ENCODE assay signal across 17 mouse cellular contexts in the genomic region with DNA sequence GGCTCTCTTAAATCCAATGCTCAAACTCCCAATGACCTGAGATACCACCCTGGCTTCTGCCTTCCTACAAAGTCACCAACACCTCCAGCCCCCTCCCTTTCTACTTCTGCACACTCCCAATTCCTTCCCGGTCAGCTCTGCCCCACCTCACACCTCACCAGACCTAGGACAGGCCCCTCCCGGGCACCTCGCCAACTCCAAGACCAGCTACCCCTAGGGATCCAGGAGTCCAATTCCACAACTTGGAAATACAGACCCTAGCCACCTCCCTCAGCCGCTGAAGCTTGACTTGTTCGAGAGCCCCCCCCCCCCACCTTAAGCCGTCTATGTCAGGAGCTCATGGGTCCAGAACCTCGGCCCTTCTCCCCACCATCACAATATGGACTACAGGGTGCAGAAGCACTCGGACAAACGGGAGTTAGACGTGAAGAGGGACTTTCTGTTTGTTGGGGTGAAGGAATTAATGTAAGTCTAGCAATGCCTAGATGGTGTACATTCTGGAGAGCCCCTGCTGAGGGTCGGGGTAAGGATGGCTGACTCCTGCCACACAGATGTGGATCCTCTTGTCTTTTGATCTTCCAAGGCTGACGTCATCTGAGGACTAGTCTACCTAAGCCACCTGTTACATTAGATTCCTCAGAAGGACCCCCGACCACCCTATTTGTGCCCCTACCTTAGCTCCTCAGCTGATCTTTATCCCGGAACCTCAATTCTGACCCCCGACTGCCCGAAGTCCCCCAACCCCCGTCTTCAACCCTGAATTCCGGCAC. TPM values are rescaled to one million over a fixed set of nuclear protein-coding genes. Genes with fewer than 3 reads are reported as not detected.
A peak's percentile ranks its signal among the peaks of the same experiment; 100 is the strongest.
DNase-seq lines count a peak whose midpoint lies in the region; ATAC-seq and TF ChIP-seq lines count a peak whose summit lies in the region.
"Had no signal": no experiment of that assay in that cellular context is flagged by ENCODE, and none has a peak within 500 bp of the region (broad histone marks: within the 10 kb centered on the region; RNA-seq: fewer than 3 reads in every experiment).

No protein-coding gene starts in this region.

- H3K9me3 ChIP-seq in embryonic facial prominence, embryonic 15.5 days (replicated peaks), result no peaks in the 10 kb centered on the region
- no peaks in the 10 kb centered on the region for H3K9me3 ChIP-seq in limb, embryonic 14.5 days (ENCODE audit: control insufficient read depth, low read length)
- H3K9me3 ChIP-seq in stomach, embryonic 14.5 days (ENCODE audit: control insufficient read depth, low read depth, low read length), result no peaks in the 10 kb centered on the region
- no peaks in the 10 kb centered on the region for H3K9me3 ChIP-seq in forebrain, embryonic 15.5 days
- H3K9me3 ChIP-seq: heart, embryonic 15.5 days; hindbrain, embryonic 12.5 days; midbrain, embryonic 15.5 days had no signal

- WGBS in embryonic facial prominence, embryonic 15.5 days, result 52% methylated on average over 18 of the region's 18 CpGs
- 51% methylated on average over 18 of the region's 18 CpGs for WGBS in limb, embryonic 14.5 days
- WGBS in stomach, embryonic 14.5 days, result 46% methylated on average over 18 of the region's 18 CpGs
- 66% methylated on average over 18 of the region's 18 CpGs for WGBS in forebrain, embryonic 15.5 days

- peak; percentile 46 for DNase-seq in kidney, postnatal 10 days
- no peak for DNase-seq in kidney, postnatal 36 days
- no peak for DNase-seq in limb, embryonic 14.5 days (ENCODE audit: low spot score)
- DNase-seq in layer of hippocampus, postnatal 14 days (ENCODE audit: low spot score in 2 of 2), result no peak

- peaks cover 41% of the 10 kb centered on the region for H3K27me3 ChIP-seq in embryonic facial prominence, embryonic 15.5 days
- H3K27me3 ChIP-seq in limb, embryonic 14.5 days (ENCODE audit: control insufficient read depth, insufficient read depth, low read length), result peaks cover 32% of the 10 kb centered on the region
- H3K27me3 ChIP-seq in stomach, embryonic 14.5 days (ENCODE audit: control insufficient read depth, insufficient read depth, low read length), result peaks cover 16% of the 10 kb centered on the region
- peaks cover 38% of the 10 kb centered on the region for H3K27me3 ChIP-seq in forebrain, embryonic 15.5 days

- H3K9ac ChIP-seq in embryonic facial prominence, embryonic 15.5 days, result no peak overlapping the region
- no peak overlapping the region for H3K9ac ChIP-seq in limb, embryonic 14.5 days (ENCODE audit: low read depth, low read length, severe bottlenecking)
- H3K9ac ChIP-seq in stomach, embryonic 14.5 days (replicated peaks; ENCODE audit: low read depth, low read length), result no peak overlapping the region; the same call in 1 of the 2 replicates
- H3K9ac ChIP-seq in forebrain, embryonic 15.5 days (replicated peaks), result no peak overlapping the region
- H3K9ac ChIP-seq: hindbrain, embryonic 12.5 days; midbrain, embryonic 15.5 days had no signal

- peaks cover 21% of the 10 kb centered on the region for H3K4me1 ChIP-seq in embryonic facial prominence, embryonic 15.5 days
- peaks cover 9% of the 10 kb centered on the region; the same call in 1 of the 2 replicates for H3K4me1 ChIP-seq in limb, embryonic 14.5 days (ENCODE audit: control insufficient read depth, insufficient read depth, low read length)
- peaks cover 14% of the 10 kb centered on the region for H3K4me1 ChIP-seq in stomach, embryonic 14.5 days (ENCODE audit: control insufficient read depth, insufficient read depth, low read length)
- peaks cover 23% of the 10 kb centered on the region for H3K4me1 ChIP-seq in forebrain, embryonic 15.5 days

- no peaks in the 10 kb centered on the region for H3K36me3 ChIP-seq in embryonic facial prominence, embryonic 15.5 days
- no peaks in the 10 kb centered on the region for H3K36me3 ChIP-seq in limb, embryonic 14.5 days (ENCODE audit: control insufficient read depth, insufficient read depth, low read length)
- H3K36me3 ChIP-seq in stomach, embryonic 14.5 days (ENCODE audit: control insufficient read depth, insufficient read depth, low read length), result no peaks in the 10 kb centered on the region
- no peaks in the 10 kb centered on the region for H3K36me3 ChIP-seq in forebrain, embryonic 15.5 days
- H3K36me3 ChIP-seq: heart, embryonic 15.5 days; hindbrain, embryonic 12.5 days; midbrain, embryonic 15.5 days had no signal

- H3K27ac ChIP-seq in embryonic facial prominence, embryonic 15.5 days (replicated peaks), result no peak overlapping the region
- H3K27ac ChIP-seq in limb, embryonic 14.5 days (replicated peaks; ENCODE audit: low read depth, low read length), result no peak overlapping the region
- no peak overlapping the region; the same call in 1 of the 2 replicates for H3K27ac ChIP-seq in stomach, embryonic 14.5 days (ENCODE audit: low read length)
- H3K27ac ChIP-seq in forebrain, embryonic 15.5 days (replicated peaks), result no peak overlapping the region
- H3K27ac ChIP-seq: heart, embryonic 15.5 days; hindbrain, embryonic 12.5 days; macrophage; midbrain, embryonic 15.5 days had no signal

- peak overlapping the region; percentile 92; the same call in 1 of the 2 replicates for H3K4me3 ChIP-seq in embryonic facial prominence, embryonic 15.5 days (replicated peaks)
- peak overlapping the region; percentile 75 for H3K4me3 ChIP-seq in limb, embryonic 14.5 days (replicated peaks; ENCODE audit: low read length)
- H3K4me3 ChIP-seq in stomach, embryonic 14.5 days (ENCODE audit: low read depth, low read length), result peak overlapping the region; percentile 95
- H3K4me3 ChIP-seq in forebrain, embryonic 15.5 days, result no peak overlapping the region
- H3K4me3 ChIP-seq: hindbrain, embryonic 12.5 days; midbrain, embryonic 15.5 days had no signal

- ATAC-seq in embryonic facial prominence, embryonic 15.5 days (ENCODE audit: insufficient number of reproducible peaks, low FRiP score, low TSS enrichment, low read depth), result no peak
- no peak for ATAC-seq in limb, embryonic 14.5 days (ENCODE audit: low FRiP score, low read depth)
- no peak for ATAC-seq in stomach, embryonic 14.5 days (ENCODE audit: insufficient number of reproducible peaks, insufficient read depth, low FRiP score, low read depth)
- no peak for ATAC-seq in granulocyte monocyte progenitor cell, adult 5-6 weeks (replicated peaks; ENCODE audit: poor library complexity, severe bottlenecking)
- ATAC-seq in forebrain, embryonic 15.5 days (replicated peaks), result no peak

- TF ChIP-seq POLR2A in limb, embryonic 14.5 days (IDR thresholded peaks at IDR 0.05; ENCODE audit: borderline replicate concordance, extremely low read depth, insufficient read depth, insufficient read length), result no peak

- no peak overlapping the region for H3K4me2 ChIP-seq in embryonic facial prominence, embryonic 15.5 days (replicated peaks)
- H3K4me2 ChIP-seq in limb, embryonic 14.5 days (replicated peaks; ENCODE audit: low read depth, low read length, severe bottlenecking), result peak overlapping the region; percentile 28; the same call in 1 of the 2 replicates
- H3K4me2 ChIP-seq in stomach, embryonic 14.5 days (replicated peaks; ENCODE audit: low read depth, low read length), result peak overlapping the region; percentile 23; the same call in 1 of the 2 replicates
- no peak overlapping the region for H3K4me2 ChIP-seq in forebrain, embryonic 15.5 days (replicated peaks)
- H3K4me2 ChIP-seq: hindbrain, embryonic 12.5 days; midbrain, embryonic 15.5 days had no signal

RNA-seq across cellular contexts. Expression of a gene that starts 1.0 kb away (rescaled TPM):
- polyA plus RNA-seq in embryonic facial prominence, embryonic 15.5 days (2015; fragmentation: Nextera tagmentation; extraction: Ambion mirVana), result 0.58 and 1.3 TPM in 2 replicates
- 5.3 and 6.7 TPM in 2 replicates for polyA plus RNA-seq in limb, embryonic 14.5 days (2012; rRNA removed)
- polyA plus RNA-seq in limb, embryonic 14.5 days (2014; fragmentation: Nextera tagmentation; extraction: Ambion mirVana), result 3.1 and 3.2 TPM in 2 replicates
- polyA plus RNA-seq in stomach, embryonic 14.5 days (2014; fragmentation: Nextera tagmentation; extraction: Ambion mirVana), result 14.8 and 15.3 TPM in 2 replicates
- not detected in 2 replicates for total RNA-seq in granulocyte monocyte progenitor cell, adult 5-6 weeks (2014; fragmentation: Nextera tagmentation)
- not detected in 2 replicates for total RNA-seq in granulocyte monocyte progenitor cell, adult 5-6 weeks (2017)
- polyA plus RNA-seq in forebrain, embryonic 15.5 days (2015; fragmentation: Nextera tagmentation; extraction: Ambion mirVana), result 0.18 TPM in 1 of 2 replicates, not detected in the other
- not detected for total RNA-seq in layer of hippocampus, postnatal 14 days (2021)
- total RNA-seq: gastrocnemius, postnatal 14 days; layer of hippocampus, adult 18-20 months had no signal
- polyA plus RNA-seq: macrophage; midbrain, embryonic 15.5 days; neural tube, embryonic 11.5 days had no signal

RNA-seq across cellular contexts. Expression of a gene that starts 1.8 kb away (rescaled TPM):
- polyA plus RNA-seq in embryonic facial prominence, embryonic 15.5 days (2015; fragmentation: Nextera tagmentation; extraction: Ambion mirVana), result 35.3 and 36.8 TPM in 2 replicates
- polyA plus RNA-seq in limb, embryonic 14.5 days (2012; rRNA removed), result 97.0 and 113 TPM in 2 replicates
- 23.0 and 27.5 TPM in 2 replicates for polyA plus RNA-seq in limb, embryonic 14.5 days (2014; fragmentation: Nextera tagmentation; extraction: Ambion mirVana)
- polyA plus RNA-seq in stomach, embryonic 14.5 days (2014; fragmentation: Nextera tagmentation; extraction: Ambion mirVana), result 21.7 and 23.7 TPM in 2 replicates
- total RNA-seq in granulocyte monocyte progenitor cell, adult 5-6 weeks (2014; fragmentation: Nextera tagmentation), result 79.9 and 98.6 TPM in 2 replicates
- total RNA-seq in granulocyte monocyte progenitor cell, adult 5-6 weeks (2017), result 38.5 and 46.7 TPM in 2 replicates
- 34.8 and 35.4 TPM in 2 replicates for polyA plus RNA-seq in forebrain, embryonic 15.5 days (2015; fragmentation: Nextera tagmentation; extraction: Ambion mirVana)
- 100 to 1,000 TPM; 103 to 105 TPM for total RNA-seq in layer of hippocampus, postnatal 14 days (2021)

RNA-seq across cellular contexts. Expression of a gene that starts 18.5 kb away (rescaled TPM):
- polyA plus RNA-seq in embryonic facial prominence, embryonic 15.5 days (2015; fragmentation: Nextera tagmentation; extraction: Ambion mirVana), result 31.1 and 32.2 TPM in 2 replicates
- polyA plus RNA-seq in limb, embryonic 14.5 days (2012; rRNA removed), result 36.1 and 46.8 TPM in 2 replicates
- 34.2 and 37.3 TPM in 2 replicates for polyA plus RNA-seq in limb, embryonic 14.5 days (2014; fragmentation: Nextera tagmentation; extraction: Ambion mirVana)
- 22.7 and 25.5 TPM in 2 replicates for polyA plus RNA-seq in stomach, embryonic 14.5 days (2014; fragmentation: Nextera tagmentation; extraction: Ambion mirVana)
- 14.5 and 24.3 TPM in 2 replicates for total RNA-seq in granulocyte monocyte progenitor cell, adult 5-6 weeks (2014; fragmentation: Nextera tagmentation)
- 8.4 and 17.5 TPM in 2 replicates for total RNA-seq in granulocyte monocyte progenitor cell, adult 5-6 weeks (2017)
- 35.4 and 36.7 TPM in 2 replicates for polyA plus RNA-seq in forebrain, embryonic 15.5 days (2015; fragmentation: Nextera tagmentation; extraction: Ambion mirVana)
- 10 to 100 TPM; 43.7 to 44.5 TPM for total RNA-seq in layer of hippocampus, postnatal 14 days (2021)

RNA-seq across cellular contexts. Expression of a gene that starts 31.3 kb away (rescaled TPM):
- polyA plus RNA-seq in embryonic facial prominence, embryonic 15.5 days (2015; fragmentation: Nextera tagmentation; extraction: Ambion mirVana), result 5.9 and 6.3 TPM in 2 replicates
- 13.6 and 19.3 TPM in 2 replicates for polyA plus RNA-seq in limb, embryonic 14.5 days (2012; rRNA removed)
- 5.3 and 5.7 TPM in 2 replicates for polyA plus RNA-seq in limb, embryonic 14.5 days (2014; fragmentation: Nextera tagmentation; extraction: Ambion mirVana)
- 3.0 and 3.5 TPM in 2 replicates for polyA plus RNA-seq in stomach, embryonic 14.5 days (2014; fragmentation: Nextera tagmentation; extraction: Ambion mirVana)
- not detected in 2 replicates for total RNA-seq in granulocyte monocyte progenitor cell, adult 5-6 weeks (2014; fragmentation: Nextera tagmentation)
- total RNA-seq in granulocyte monocyte progenitor cell, adult 5-6 weeks (2017), result 0.82 TPM in 1 of 2 replicates, not detected in the other
- polyA plus RNA-seq in forebrain, embryonic 15.5 days (2015; fragmentation: Nextera tagmentation; extraction: Ambion mirVana), result 4.4 and 5.5 TPM in 2 replicates
- 10 to 100 TPM; 35.6 to 40.5 TPM for total RNA-seq in layer of hippocampus, postnatal 14 days (2021)

RNA-seq across cellular contexts. Expression of a gene that starts 32.1 kb away (rescaled TPM):
- polyA plus RNA-seq in embryonic facial prominence, embryonic 15.5 days (2015; fragmentation: Nextera tagmentation; extraction: Ambion mirVana), result not detected in 2 replicates
- polyA plus RNA-seq in limb, embryonic 14.5 days (2012; rRNA removed), result 0.04 and 0.12 TPM in 2 replicates
- polyA plus RNA-seq in limb, embryonic 14.5 days (2014; fragmentation: Nextera tagmentation; extraction: Ambion mirVana), result not detected in 2 replicates
- not detected in 2 replicates for polyA plus RNA-seq in stomach, embryonic 14.5 days (2014; fragmentation: Nextera tagmentation; extraction: Ambion mirVana)
- not detected in 2 replicates for total RNA-seq in granulocyte monocyte progenitor cell, adult 5-6 weeks (2014; fragmentation: Nextera tagmentation)
- not detected in 2 replicates for total RNA-seq in granulocyte monocyte progenitor cell, adult 5-6 weeks (2017)
- not detected in 2 replicates for polyA plus RNA-seq in forebrain, embryonic 15.5 days (2015; fragmentation: Nextera tagmentation; extraction: Ambion mirVana)
- under 1 TPM in 1 of 2 experiments, not detected in 1; 0.21 TPM for total RNA-seq in layer of hippocampus, postnatal 14 days (2021)
- total RNA-seq: adrenal gland, postnatal 4 days; common myeloid progenitor, adult 5-6 weeks; gastrocnemius, postnatal 14 days; layer of hippocampus, adult 18-20 months had no signal
- polyA plus RNA-seq: heart, embryonic 15.5 days; hindbrain, embryonic 12.5 days; macrophage; neural tube, embryonic 11.5 days had no signal

Comparison
In these comparisons a context has a peak if more than half of its experiments do, and no peak if none do; other contexts are left out.
1. H3K4me2 ChIP-seq: peak in limb, embryonic 14.5 days (single experiment) and stomach, embryonic 14.5 days (single experiment); none in embryonic facial prominence, embryonic 15.5 days (single experiment) and forebrain, embryonic 15.5 days (single experiment).